Mouse (Mus musculus) cerebellum, adult 8-10 months (tissue): ENCODE results near the gene Prss2.
"Not testable (repeated sequence)": the region's sequence is repeated elsewhere in the genome, so short reads cannot be mapped to it uniquely, and the experiment has no call there.

Source experiments
- DNase-seq: peaks from one replicate; pipeline ENCODE4 v3.0.0; 2022

The Prss2 gene

GRCm38 (mm10) chr6:41557468-41557867, 35.9 kb downstream of the Prss2 start:
- no peak for DNase-seq

- no peak for DNase-seq
These were observed 36.7 kb downstream of the Prss2 start for GRCm38 (mm10) chr6:41558271-41558670.

GRCm38 (mm10) chr6:41559331-41559730, 37.7 kb downstream of the Prss2 start:
- no peak for DNase-seq

- no peak for DNase-seq
These were observed 38.7 kb downstream of the Prss2 start for GRCm38 (mm10) chr6:41560273-41560672.

- no peak for DNase-seq
These were observed 41.0 kb downstream of the Prss2 start for GRCm38 (mm10) chr6:41562598-41562997.

DNA sequence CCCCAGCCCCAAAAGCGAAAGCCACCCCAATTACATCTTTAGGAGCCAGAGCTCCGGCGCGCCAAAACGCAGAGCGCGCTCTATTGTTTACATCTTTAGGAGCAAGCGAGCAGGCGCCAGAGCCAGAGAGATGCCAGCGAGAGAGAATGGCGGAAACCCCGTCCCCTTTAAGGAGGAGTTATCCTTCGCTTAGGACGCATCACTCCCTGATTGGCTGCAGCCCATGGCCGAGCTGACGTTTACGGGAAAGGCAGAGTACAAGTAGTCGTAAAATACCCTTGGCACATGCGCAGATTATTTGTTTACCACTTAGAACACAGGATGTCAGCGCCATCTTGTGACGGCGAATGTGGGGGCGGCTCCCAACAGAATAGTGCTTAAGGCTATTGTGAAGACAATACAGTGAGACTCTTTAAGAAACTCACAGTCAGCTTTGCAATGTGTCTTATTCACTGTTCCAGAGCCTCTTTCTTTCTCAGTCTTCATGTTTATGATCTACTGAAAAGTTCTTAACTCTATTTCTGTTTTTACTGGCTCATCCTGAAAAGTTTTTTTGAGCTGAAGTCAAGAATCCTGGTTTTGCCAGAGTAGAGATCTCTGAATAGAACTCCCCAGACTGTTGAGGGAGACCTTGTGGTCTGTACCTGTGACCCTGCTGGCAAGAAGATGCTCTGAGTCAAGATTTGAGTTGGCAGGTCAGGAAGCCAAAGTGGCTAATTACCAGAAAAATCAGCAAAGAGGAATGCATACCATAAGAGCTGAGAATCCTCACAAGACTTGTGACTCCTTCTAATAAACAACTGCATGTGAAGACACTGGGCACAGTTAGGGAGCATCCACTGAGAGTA, 41.7 kb downstream of the Prss2 start:
- not testable (repeated sequence) for DNase-seq

- no peak for DNase-seq
These were observed 43.7 kb downstream of the Prss2 start for GRCm38 (mm10) chr6:41565261-41565660.

DNA sequence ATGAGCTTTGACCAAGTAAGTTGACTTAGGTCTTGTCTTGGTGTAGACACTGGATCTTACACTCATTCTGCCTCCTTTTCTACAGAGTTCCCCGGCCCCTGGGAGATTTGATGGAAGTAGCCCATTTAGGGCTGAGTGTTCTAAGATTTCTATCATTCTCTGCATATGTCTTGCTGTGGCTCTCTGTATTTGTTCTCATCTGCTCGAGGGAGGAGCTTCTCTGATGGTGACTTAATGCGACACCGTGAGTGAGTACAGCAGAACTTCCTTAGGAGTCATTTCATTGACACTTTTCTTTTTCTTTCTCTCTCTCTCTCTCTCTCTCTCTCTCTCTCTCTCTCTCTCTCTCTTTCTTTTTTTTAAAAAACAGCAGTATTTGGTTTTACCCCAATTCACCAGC, 45.4 kb downstream of the Prss2 start:
- no peak for DNase-seq

DNA sequence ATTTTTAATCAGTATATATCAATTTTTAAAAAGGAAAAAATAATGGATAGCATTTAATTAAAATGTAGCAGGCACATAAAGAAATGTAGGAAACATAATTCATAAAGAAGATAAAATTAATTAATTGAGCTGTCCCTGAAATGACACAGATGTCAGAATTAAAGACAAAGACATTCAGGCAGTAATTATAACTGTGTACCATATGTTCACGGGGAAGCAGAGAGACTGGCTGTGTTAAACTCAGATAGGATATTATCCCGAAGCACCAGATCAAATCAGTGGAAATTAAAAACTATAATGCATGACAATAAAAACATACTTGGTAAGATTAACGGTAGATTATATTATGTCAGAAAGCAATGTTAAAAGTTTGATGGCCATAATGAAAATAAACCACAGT, 47.5 kb downstream of the Prss2 start:
- DNase-seq, result no peak
